Mouse (Mus musculus) bone marrow macrophage, adult 2 months (primary cell): ENCODE results near the gene Ccdc77. TPM values are rescaled to one million over a fixed set of nuclear protein-coding genes. Genes with fewer than 3 reads are reported as not detected.
A peak's percentile ranks its signal among the peaks of the same experiment; 100 is the strongest.

Experiments
- H3K27ac ChIP-seq: 2 replicates; pipeline ENCODE4 v1.5.1; 2012; ENCODE audit warnings: low read depth, low read length; ENCODE audit not compliant: insufficient read depth
- H3K4me1 ChIP-seq: 2 replicates; pipeline ENCODE4 v1.6.1; 2012; ENCODE audit warnings: low read length; ENCODE audit not compliant: control insufficient read depth, insufficient read depth
- H3K4me3 ChIP-seq: 2 replicates; pipeline ENCODE4 v1.5.1; 2012; ENCODE audit warnings: mild to moderate bottlenecking, low read length, moderate library complexity; ENCODE audit not compliant: insufficient read depth
- CTCF ChIP-seq: IDR thresholded peaks from 2 replicates; pipeline ENCODE4 v1.5.1; 2012; ENCODE audit warnings: low read depth, mild to moderate bottlenecking, low read length, moderate library complexity
- POLR2A ChIP-seq: IDR thresholded peaks from 2 replicates; pipeline ENCODE4 v1.6.1; 2012; ENCODE audit warnings: mild to moderate bottlenecking, low read depth, low read length, borderline replicate concordance
- polyA plus RNA-seq: library from polyadenylated mRNA; stranded (reverse); fragments of >200 nt; gene quantifications from 2 replicates; pipeline ENCODE4 v1.2.4, GENCODE M21; 2012; ENCODE audit not compliant: missing spikeins, insufficient read depth, insufficient read length

Ccdc77 gene
- 12.9 and 13.1 TPM in 2 replicates for polyA plus RNA-seq

DNA sequence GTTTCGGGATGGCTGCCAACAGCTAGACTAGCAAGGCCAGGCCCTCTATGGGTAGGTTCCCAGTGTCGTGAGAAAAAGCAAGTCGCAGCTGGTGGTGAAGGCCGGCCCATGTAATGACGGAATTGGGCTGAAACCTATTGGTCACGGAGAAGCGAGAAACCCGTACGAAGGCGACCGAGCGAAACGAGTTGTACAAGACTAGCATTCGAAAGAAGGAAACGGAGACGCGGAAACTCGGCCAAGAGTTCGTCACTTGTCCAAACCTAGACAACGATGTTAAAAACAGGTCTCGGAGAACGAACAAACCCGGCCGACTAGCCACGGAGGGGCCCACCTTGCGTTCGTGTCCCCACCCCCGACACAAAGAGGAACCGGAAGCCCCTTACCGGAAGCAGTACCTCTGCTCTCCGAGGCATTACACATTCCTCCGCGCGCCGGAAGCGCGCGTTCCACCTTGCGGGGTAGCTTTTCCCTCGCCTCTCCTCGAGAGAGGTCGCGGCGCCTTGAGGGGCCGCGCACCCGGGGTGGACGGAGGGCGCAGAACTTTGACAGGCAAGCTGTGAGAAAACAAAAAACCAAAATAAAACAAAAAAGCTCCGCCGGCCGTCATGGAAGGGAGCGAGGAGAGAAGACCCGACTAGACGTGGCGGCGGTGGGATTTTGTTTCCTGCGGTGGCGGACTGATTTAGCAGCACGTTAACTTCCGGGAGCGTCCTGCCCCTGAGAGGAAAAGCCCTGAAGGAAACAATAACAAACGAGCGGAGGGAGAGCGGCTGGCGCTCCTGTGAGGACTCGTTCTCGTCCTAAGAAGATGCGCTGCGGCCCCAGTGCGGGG is at the start of gene Ccdc77, which contains the start of gene Kdm5a:
Ccdc77 (minus strand) TSS at position 687 of the 835 bp plus-strand sequence.
Kdm5a (plus strand) TSS at position 437 of the 835 bp plus-strand sequence.
- TF ChIP-seq CTCF = no peak
- TF ChIP-seq POLR2A = no peak
- H3K4me1 ChIP-seq = peaks cover 9% of the 10 kb centered on the region

DNA sequence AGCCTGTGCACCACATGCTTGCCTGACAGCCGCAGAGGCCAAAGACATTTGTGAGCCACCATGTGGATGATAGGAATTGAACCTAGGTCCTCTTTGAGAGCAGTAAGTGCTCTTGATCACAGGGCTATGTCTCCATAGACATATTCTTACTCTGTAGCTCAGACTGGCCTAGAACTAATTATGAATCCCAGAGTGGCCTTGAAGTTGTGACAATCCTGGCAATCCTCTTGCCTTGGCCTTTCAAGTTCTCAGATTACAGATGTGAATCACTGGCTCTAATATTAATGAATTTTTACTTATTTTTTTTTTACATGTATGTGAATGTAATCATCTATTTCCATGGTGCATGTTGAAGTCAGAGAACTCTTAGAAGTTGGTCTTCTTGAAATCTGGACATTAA is 39.8 kb upstream of the Ccdc77 start:
- TF ChIP-seq CTCF = no peak
- TF ChIP-seq POLR2A = no peak
- Histone ChIP-seq H3K4me3 (no peak overlapping the region), H3K27ac (no peak overlapping the region), H3K4me1 (no peaks in the 10 kb centered on the region)

More for the DNA sequence above, at the start of gene Ccdc77, which contains the start of gene Kdm5a:
- H3K4me3 ChIP-seq = peak within 1 kb of the TSS; percentile 79
- H3K27ac ChIP-seq = peak within 1 kb of the TSS; percentile 93

DNA sequence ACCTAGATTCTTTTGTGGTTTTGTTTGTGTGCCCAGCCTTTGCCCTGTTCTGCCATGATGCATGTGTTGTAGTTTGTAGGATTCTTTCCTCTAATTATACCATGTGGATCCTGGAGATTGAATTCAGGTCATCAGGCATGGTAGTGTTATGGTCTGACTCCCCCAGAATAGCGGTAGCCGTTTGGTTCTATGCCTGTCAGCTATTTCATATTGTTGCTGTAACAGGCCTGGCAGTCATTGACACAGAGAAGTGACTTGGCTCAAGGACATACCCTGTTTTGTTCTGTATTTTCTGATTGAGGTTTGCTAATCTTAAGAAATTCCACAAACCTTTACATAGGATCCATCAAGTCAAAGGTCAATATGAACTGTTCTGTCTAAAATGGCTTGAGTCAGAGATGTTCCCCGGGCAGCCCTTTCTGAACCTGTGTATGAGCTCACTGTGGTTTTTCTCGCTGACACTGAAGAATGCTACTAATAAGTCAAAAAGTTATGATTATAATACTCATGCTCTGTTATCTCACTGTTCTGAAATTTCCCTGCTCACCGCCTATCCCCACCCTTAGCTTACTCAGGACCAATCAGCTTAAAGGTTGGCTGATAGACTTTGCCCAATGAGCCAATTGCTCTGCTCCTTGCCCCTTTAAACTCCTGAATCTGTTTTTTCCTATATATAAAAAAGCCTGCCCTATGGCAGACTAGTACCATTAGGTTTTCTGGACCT is 31.6 kb upstream of the Ccdc77 start:
- Histone ChIP-seq H3K4me3 (no peak overlapping the region), H3K27ac (no peak overlapping the region), H3K4me1 (no peaks in the 10 kb centered on the region)
- TF ChIP-seq CTCF = no peak
- TF ChIP-seq POLR2A = no peak

- Histone ChIP-seq H3K4me3 (no peak overlapping the region), H3K27ac (no peak overlapping the region), H3K4me1 (no peaks in the 10 kb centered on the region)
- no peak for TF ChIP-seq POLR2A
- TF ChIP-seq CTCF = no peak
These were observed 28.6 kb upstream of the Ccdc77 start for GRCm38 (mm10) chr6:120392811-120393210.

GRCm38 (mm10) chr6:120390054-120390453 is 25.9 kb upstream of the Ccdc77 start:
- Histone ChIP-seq H3K27ac (no peak overlapping the region), H3K4me3 (no peak overlapping the region), H3K4me1 (no peaks in the 10 kb centered on the region)
- TF ChIP-seq CTCF (no peak), POLR2A (no peak)

GRCm38 (mm10) chr6:120376736-120377135 is 12.6 kb upstream of the Ccdc77 start:
- TF ChIP-seq POLR2A (no peak), CTCF (no peak)
- H3K27ac ChIP-seq = no peak overlapping the region
- no peaks in the 10 kb centered on the region for H3K4me1 ChIP-seq
- no peak overlapping the region for H3K4me3 ChIP-seq

GRCm38 (mm10) chr6:120365051-120365450 is 877 bp upstream of the Ccdc77 start:
- H3K4me1 ChIP-seq = peaks cover 9% of the 10 kb centered on the region
- H3K27ac ChIP-seq = no peak overlapping the region
- TF ChIP-seq CTCF = no peak
- TF ChIP-seq POLR2A = no peak
- peak overlapping the region; percentile 79 for H3K4me3 ChIP-seq

- Histone ChIP-seq H3K4me3 (peak overlapping the region; percentile 79), H3K27ac (peak overlapping the region; percentile 93), H3K4me1 (peaks cover 9% of the 10 kb centered on the region)
- no peak for TF ChIP-seq POLR2A
- TF ChIP-seq CTCF = no peak
These were observed 340 bp upstream of the Ccdc77 start for GRCm38 (mm10) chr6:120364523-120364905.

DNA sequence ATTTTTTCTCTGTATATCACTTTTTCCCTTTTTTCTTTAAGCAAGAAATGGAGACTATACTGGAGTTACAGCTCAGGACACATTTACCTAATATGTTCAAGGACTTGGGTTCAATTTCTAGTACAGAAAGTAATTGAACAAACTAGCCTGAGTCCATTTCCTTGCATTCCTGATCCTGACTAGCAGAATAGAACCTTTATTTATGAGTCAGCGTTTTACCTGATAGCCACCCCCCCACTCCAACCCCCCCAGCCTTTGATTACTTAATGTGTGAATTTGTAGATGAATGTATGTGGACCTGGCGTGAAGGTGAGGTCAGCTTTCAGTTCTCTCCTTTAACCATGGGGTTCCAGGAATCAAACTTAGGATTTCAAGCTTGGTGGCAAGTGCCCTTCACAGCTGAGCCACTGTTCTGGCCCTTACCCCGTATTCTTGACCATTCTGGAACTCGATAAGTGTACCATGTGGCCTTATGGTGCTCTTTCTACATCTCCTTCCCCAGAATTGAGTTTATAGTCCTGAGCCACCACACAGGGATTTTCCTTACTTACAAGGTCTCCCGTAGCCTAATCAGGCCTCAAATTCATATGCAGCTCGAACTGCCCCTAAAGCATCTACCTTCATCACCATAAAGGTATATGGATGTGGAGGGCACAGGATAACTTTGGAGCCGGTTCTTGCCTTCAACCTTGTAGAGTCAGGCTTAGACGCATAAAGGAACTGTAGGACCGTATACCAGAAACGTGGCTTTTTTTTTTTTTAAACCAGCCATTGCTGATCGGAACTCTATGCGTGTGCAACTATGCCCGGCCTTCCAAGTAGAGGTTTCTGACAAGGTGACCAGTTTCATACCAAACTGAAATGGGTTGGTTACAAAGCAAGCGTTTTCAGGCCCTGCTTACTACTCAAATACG is 1.1 kb downstream of the Ccdc77 start:
- TF ChIP-seq CTCF = no peak
- TF ChIP-seq POLR2A = no peak
- Histone ChIP-seq H3K27ac (peak overlapping the region; percentile 93), H3K4me3 (peak overlapping the region; percentile 79), H3K4me1 (peaks cover 12% of the 10 kb centered on the region)

DNA sequence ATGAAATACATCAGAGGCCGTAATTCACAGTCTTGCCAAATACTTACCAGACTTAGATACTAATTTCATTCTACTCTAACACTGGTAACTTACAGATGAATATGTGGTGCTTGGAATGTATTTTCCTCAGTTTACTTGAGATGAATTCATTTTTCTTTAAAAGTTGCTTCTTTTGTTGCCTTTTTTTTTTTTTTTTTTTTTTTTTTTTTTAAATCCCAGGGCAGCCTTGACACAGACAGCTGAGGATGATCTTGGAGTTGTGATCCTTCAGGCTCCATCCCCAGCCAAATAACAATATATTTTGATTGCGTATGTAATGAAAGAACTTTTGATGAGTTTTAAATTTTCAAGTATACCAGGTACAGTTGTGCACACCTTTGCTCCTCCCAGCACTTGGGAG is 2.0 kb downstream of the Ccdc77 start:
- Histone ChIP-seq H3K4me1 (peaks cover 15% of the 10 kb centered on the region), H3K27ac (no peak overlapping the region), H3K4me3 (no peak overlapping the region)
- TF ChIP-seq POLR2A (no peak), CTCF (no peak)
